Mouse (Mus musculus) heart, embryonic 10.5 days (tissue): ENCODE results near the gene Timm8a1. TPM values are rescaled to one million over a fixed set of nuclear protein-coding genes. Genes with fewer than 3 reads are reported as not detected.

Source experiments
- polyA plus RNA-seq: library from polyadenylated mRNA; unstranded; fragments of >200 nt; fragmentation: Nextera tagmentation; extraction: Ambion mirVana; gene quantifications from 2 replicates; pipeline ENCODE4 v1.2.1, GENCODE M21; 2016

Gene Timm8a1
- polyA plus RNA-seq, 1 experiment from 2014 or later, result 120 TPM

Other genes with a start within 250 kb of the Timm8a1 start
- gene Tmem35a, start 246.6 kb downstream of the Timm8a1 start, polyA plus RNA-seq, result 1.3 and 2.5 TPM in 2 replicates
- 28.8 and 33.0 TPM in 2 replicates for gene Cenpi, start 233.8 kb downstream of the Timm8a1 start, polyA plus RNA-seq
- 0.55 and 0.83 TPM in 2 replicates for gene Drp2, start 137.3 kb downstream of the Timm8a1 start, polyA plus RNA-seq
- gene Taf7l, start 65.4 kb downstream of the Timm8a1 start, polyA plus RNA-seq, result 0.18 TPM in 1 of 2 replicates, not detected in the other
- 0.86 and 2.5 TPM in 2 replicates for gene Btk, start 41.7 kb upstream of the Timm8a1 start, polyA plus RNA-seq
- gene Rpl36a, start 43.8 kb upstream of the Timm8a1 start, polyA plus RNA-seq, result 252 and 287 TPM in 2 replicates
- 4.3 and 6.6 TPM in 2 replicates for gene Gla, start 59.3 kb upstream of the Timm8a1 start, polyA plus RNA-seq
- gene Hnrnph2, start 59.3 kb upstream of the Timm8a1 start, polyA plus RNA-seq, result 142 and 149 TPM in 2 replicates
- 3.4 and 4.3 TPM in 2 replicates for gene Armcx4, start 144.7 kb upstream of the Timm8a1 start, polyA plus RNA-seq
- 41.4 and 48.4 TPM in 2 replicates for gene Armcx1, start 176.1 kb upstream of the Timm8a1 start, polyA plus RNA-seq
- gene Armcx6, start 209.6 kb upstream of the Timm8a1 start, polyA plus RNA-seq, result 15.5 and 18.2 TPM in 2 replicates
- gene Armcx3, start 214.7 kb upstream of the Timm8a1 start, polyA plus RNA-seq, result 70.7 and 82.5 TPM in 2 replicates